Mouse (Mus musculus) spleen, postnatal 0 days (tissue): ENCODE measurements around the gene Smok2a. TPM values are rescaled to one million over a fixed set of nuclear protein-coding genes. Genes with fewer than 3 reads are reported as not detected.

ENCODE experiments used
- polyA plus RNA-seq: library from polyadenylated mRNA; unstranded; fragments of >200 nt; fragmentation: Nextera tagmentation; extraction: Ambion mirVana; gene quantifications from 2 replicates; pipeline ENCODE4 v1.2.1, GENCODE M21; 2015

Gene Smok2a
- polyA plus RNA-seq = not detected in 2 replicates

GRCm38 (mm10) chr17:13220888-13221287 is at the start of gene Smok2a:
Gene Smok2a (plus strand): TSS chr17:13221188.

DNA sequence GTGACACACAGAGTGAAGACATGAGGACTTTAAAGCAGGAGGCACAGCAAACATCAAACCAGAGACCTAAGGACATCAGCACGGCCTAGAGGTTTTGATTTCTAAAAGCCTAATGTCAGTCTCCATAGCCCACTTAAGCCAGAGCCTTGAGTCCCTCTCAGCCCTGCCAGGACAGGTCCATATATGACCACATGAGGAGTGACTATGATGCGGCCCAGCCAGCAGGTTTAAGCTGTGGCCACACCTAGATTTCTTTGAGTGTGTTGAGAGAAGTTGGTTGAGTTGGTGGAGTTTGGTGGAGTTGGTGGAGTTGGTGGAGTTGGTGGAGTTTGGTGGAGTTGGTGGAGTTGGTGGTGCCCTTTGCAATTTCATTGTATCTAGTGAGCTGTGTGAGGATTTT is 9.0 kb downstream of the Smok2a start, which contains the start of gene Smok2b:
Gene Smok2b, plus strand, starts transcription at position 301 of the 400 bp plus-strand sequence.

Other genes with a start within 250 kb of the Smok2a start
- 95.6 and 104 TPM in 2 replicates for gene Wtap, start 227.0 kb upstream of the Smok2a start, polyA plus RNA-seq
- gene Sod2, start 214.3 kb upstream of the Smok2a start, polyA plus RNA-seq = 105 and 115 TPM in 2 replicates
- not detected in 2 replicates for gene Gpr31b, start 168.9 kb upstream of the Smok2a start, polyA plus RNA-seq
- not detected in 2 replicates for gene Tcp10b, start 160.1 kb upstream of the Smok2a start, polyA plus RNA-seq
- not detected in 2 replicates for gene Unc93a, start 89.4 kb upstream of the Smok2a start, polyA plus RNA-seq
- gene Smok2b, start 9.1 kb downstream of the Smok2a start, polyA plus RNA-seq = not detected in 2 replicates
- gene Tcp10c, start 133.4 kb downstream of the Smok2a start, polyA plus RNA-seq = not detected in 2 replicates